Mouse (Mus musculus) thymus, adult 2 months (tissue): ENCODE measurements around the gene Ap3d1.

Experiments used
- CTCF ChIP-seq: fragments of 200-500 bp; IDR thresholded peaks from 2 replicates; pipeline ENCODE4 v1.5.1; 2012; ENCODE audit warnings: mild to moderate bottlenecking, control low read depth, low read length, moderate library complexity, borderline replicate concordance; ENCODE audit not compliant: control insufficient read depth, poor library complexity, insufficient read depth; ENCODE audit errors: extremely low read depth
- POLR2A ChIP-seq: fragments of 200-500 bp; IDR thresholded peaks from 2 replicates; pipeline ENCODE4 v1.6.1; 2012; ENCODE audit warnings: mild to moderate bottlenecking, low read length, control low read depth, moderate library complexity; ENCODE audit not compliant: control insufficient read depth, poor library complexity, insufficient read depth; ENCODE audit errors: extremely low read depth

- TF ChIP-seq CTCF (no peak), POLR2A (no peak)
Observed at GRCm38 (mm10) chr10:80674161-80674711, 67.8 kb downstream of the Ap3d1 start.
